Mouse (Mus musculus): ENCODE data around the gene Nrm. TPM values are rescaled to one million over a fixed set of nuclear protein-coding genes. Genes with fewer than 3 reads are reported as not detected.

Gene Nrm
- polyA plus RNA-seq, 1 experiment from 2014 or later, result 28.2 TPM

DNA sequence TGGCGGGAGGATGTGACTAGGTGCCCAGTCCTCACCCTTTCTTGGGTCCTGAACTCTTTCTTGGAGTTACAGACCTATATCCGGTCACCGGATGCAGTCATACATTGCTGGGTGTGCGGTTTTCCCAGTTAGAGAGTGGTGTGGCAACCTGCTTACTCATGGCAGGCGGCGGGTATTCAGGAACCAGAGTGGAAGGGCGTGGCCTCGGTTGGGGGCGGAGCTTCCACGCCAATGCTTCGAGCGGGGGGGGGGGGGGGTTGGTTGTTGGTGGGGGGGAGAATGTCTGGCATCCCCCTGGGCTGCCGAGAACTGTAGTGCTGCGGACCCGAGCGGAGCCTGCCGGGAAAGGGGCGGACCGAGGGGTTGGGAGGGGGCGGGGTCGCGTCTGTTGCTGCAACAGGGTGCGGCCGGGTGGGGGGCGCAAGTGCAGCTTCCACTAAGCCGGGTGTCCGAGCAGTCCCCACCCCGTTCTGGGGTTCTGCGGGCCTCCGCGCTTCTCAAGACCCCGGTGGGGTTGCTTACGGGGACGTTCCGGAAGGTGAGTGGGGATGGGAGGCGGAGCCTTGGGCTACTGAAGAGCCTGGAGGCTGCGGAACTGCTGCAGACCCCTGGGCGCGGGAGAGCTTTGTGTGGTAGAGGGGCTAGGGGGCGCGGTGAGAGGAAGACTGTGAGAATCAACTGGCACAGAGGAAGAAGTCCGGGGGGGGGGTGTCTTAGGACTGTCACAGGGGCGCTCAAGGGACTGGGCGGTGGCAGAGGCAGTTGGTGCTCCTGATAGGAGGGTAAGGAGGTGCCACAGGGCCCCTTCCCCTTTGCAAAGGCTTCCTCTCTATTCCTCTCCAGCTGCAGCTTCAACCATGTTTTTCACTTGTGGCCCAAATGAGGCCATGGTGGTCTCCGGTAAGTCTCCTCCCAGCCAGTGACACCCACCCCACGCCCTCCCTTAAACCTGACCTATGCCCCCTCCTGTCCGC lies 37.9 kb upstream of the Nrm start, which contains the start of gene Flot1:
Gene Flot1 (plus strand): TSS at position 267 of the 974 bp plus-strand sequence.
- WGBS, result under 1% methylated on average over 35 of the region's 47 CpGs

DNA sequence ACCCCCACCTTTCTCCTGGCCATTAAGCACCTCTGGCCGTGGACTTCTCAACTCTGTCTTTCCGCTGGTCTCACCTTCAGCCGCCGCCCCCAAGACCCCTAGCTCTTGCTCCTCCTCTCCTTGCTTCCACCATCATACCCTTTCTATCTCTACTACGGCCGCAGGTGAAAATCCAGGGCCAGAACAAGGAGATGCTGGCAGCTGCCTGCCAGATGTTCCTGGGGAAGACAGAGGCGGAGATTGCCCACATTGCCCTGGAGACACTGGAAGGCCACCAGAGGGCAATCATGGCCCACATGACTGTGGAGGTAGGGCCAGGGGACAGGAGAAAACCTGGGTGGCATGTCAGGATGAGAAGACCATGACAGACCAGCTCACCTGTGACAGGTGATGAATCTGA lies 36.7 kb upstream of the Nrm start:
- H3K9ac ChIP-seq, result peak overlapping the region; percentile 80
- peaks cover 35% of the 10 kb centered on the region for H3K4me1 ChIP-seq (replicated peaks)
- H3K4me3 ChIP-seq, result peak overlapping the region; percentile 65
- no peak for ATAC-seq (ENCODE audit: low read depth)
- H3K9me3 ChIP-seq, result no peaks in the 10 kb centered on the region
- no peak overlapping the region for H3K27ac ChIP-seq (replicated peaks)
- H3K27me3 ChIP-seq, result peaks cover 15% of the 10 kb centered on the region
- H3K4me2 ChIP-seq, result peak overlapping the region; percentile 88
- 61% methylated on average over 7 of the region's 7 CpGs for WGBS
- peaks cover 42% of the 10 kb centered on the region for H3K36me3 ChIP-seq

More for the DNA sequence above, 37.9 kb upstream of the Nrm start, which contains the start of gene Flot1:
- Histone ChIP-seq H3K9me3 (no peaks in the 10 kb centered on the region), H3K4me3 (peak within 1 kb of the TSS; percentile 65), H3K9ac (peak within 1 kb of the TSS; percentile 80), H3K36me3 (peaks cover 37% of the 10 kb centered on the region), H3K4me2 (peak within 1 kb of the TSS; percentile 88), H3K27ac (replicated peaks) (peak within 1 kb of the TSS; percentile 81), H3K4me1 (replicated peaks) (peaks cover 33% of the 10 kb centered on the region), H3K27me3 (peaks cover 20% of the 10 kb centered on the region)
- peak; percentile 90 for ATAC-seq (ENCODE audit: low read depth)

GRCm38 (mm10) chr17:35825109-35825850 lies 35.8 kb upstream of the Nrm start:
- Histone ChIP-seq H3K27me3 (peaks cover 7% of the 10 kb centered on the region), H3K27ac (replicated peaks) (no peak overlapping the region), H3K4me1 (replicated peaks) (peaks cover 43% of the 10 kb centered on the region), H3K9ac (no peak overlapping the region), H3K9me3 (no peaks in the 10 kb centered on the region), H3K4me3 (no peak overlapping the region), H3K36me3 (peaks cover 42% of the 10 kb centered on the region), H3K4me2 (no peak overlapping the region)
- ATAC-seq (ENCODE audit: low read depth), result no peak
- 95% methylated on average over 13 of the region's 13 CpGs for WGBS

DNA sequence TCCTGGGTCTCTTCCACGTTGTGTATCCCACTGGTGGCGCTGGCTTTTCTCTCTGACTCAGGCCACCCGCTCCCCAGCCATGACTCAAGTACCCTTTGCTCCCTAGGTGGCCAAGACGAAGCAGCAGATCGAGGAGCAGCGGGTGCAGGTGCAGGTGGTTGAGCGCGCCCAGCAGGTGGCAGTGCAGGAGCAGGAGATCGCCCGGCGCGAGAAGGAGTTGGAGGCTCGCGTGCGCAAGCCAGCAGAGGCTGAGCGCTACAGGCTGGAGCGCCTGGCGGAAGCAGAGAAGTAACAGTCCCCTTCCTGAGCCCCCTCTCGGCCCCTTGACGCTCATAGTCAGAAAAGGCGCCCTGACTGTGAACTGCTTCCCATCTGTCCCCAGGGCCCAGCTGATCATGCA lies 31.4 kb upstream of the Nrm start:
- WGBS, result 2% methylated on average over 21 of the region's 21 CpGs
- peaks cover 34% of the 10 kb centered on the region for H3K4me1 ChIP-seq (replicated peaks)
- peak overlapping the region; percentile 55; the same call in 1 of the 2 replicates for H3K9ac ChIP-seq
- peak; percentile 30 for ATAC-seq (ENCODE audit: low read depth)
- H3K36me3 ChIP-seq, result peaks cover 81% of the 10 kb centered on the region
- H3K9me3 ChIP-seq, result no peaks in the 10 kb centered on the region
- H3K4me2 ChIP-seq, result no peak overlapping the region
- no peaks in the 10 kb centered on the region for H3K27me3 ChIP-seq
- H3K27ac ChIP-seq (replicated peaks), result 0 out of 2 replicates have a peak overlapping the region, but pooled peaks have one; percentile 23
- 0 out of 2 replicates have a peak overlapping the region, but pooled peaks have one; percentile 12 for H3K4me3 ChIP-seq

DNA sequence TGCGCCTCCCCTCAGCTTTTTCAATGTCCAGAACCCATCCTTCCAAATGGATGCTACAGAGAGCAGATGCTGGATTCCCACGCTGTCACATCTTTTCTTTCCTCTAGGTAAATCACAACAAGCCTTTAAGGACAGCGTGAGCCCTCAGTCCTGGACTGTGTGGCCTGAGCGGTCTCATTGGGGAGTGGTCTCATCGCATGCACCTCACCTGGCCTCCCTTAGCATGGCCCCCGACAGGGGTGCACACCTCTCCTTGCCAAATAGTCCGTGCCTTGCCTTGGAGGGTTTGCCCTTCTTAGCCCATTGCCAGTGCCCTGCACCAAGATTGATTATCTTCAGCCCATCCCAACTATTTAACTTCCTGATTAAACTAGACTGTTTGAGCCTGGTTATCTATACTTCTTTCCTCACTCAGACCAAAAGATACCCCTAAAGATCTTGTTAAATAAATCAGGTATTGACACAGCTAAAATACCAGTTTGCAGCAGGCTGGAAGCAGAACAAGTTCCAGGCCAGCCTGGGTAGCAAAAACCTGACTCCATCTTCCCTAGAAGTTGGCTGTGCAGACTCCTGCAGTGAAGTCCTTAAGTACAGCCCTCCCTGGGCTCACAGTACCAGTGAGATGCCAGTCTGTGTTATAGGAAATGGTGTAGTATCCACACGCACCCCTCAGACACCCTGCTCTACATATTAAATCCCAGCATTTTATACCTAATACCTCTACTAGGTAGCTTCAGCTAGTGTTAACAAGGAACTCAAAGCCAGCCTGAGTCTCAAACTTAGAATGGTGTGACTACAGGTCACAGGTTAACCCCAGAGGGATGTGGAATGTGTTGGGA lies 28.5 kb upstream of the Nrm start:
- Histone ChIP-seq H3K4me2 (no peak overlapping the region), H3K4me3 (no peak overlapping the region), H3K27ac (replicated peaks) (no peak overlapping the region), H3K9me3 (no peaks in the 10 kb centered on the region), H3K27me3 (no peaks in the 10 kb centered on the region), H3K4me1 (replicated peaks) (peaks cover 53% of the 10 kb centered on the region), H3K36me3 (peaks cover 74% of the 10 kb centered on the region), H3K9ac (no peak overlapping the region)
- 59% methylated on average over 8 of the region's 8 CpGs for WGBS
- no peak for ATAC-seq (ENCODE audit: low read depth)

GRCm38 (mm10) chr17:35833239-35833751 lies 27.8 kb upstream of the Nrm start:
- no peaks in the 10 kb centered on the region for H3K9me3 ChIP-seq
- H3K9ac ChIP-seq, result peak overlapping the region; percentile 100; the same call in 1 of the 2 replicates
- H3K27me3 ChIP-seq, result no peaks in the 10 kb centered on the region
- peaks cover 67% of the 10 kb centered on the region for H3K36me3 ChIP-seq
- peak overlapping the region; percentile 93; the same call in 1 of the 2 replicates for H3K4me2 ChIP-seq
- H3K4me1 ChIP-seq (replicated peaks), result peaks cover 53% of the 10 kb centered on the region
- no peak for ATAC-seq (ENCODE audit: low read depth)
- H3K27ac ChIP-seq (replicated peaks), result no peak overlapping the region
- H3K4me3 ChIP-seq, result no peak overlapping the region
- WGBS, result 20% methylated on average over 5 of the region's 5 CpGs

- H3K27me3 ChIP-seq, result no peaks in the 10 kb centered on the region
- peak overlapping the region; percentile 93 for H3K4me2 ChIP-seq
- H3K4me3 ChIP-seq, result peak overlapping the region; percentile 98; the same call in 1 of the 2 replicates
- no peak overlapping the region for H3K27ac ChIP-seq (replicated peaks)
- H3K9ac ChIP-seq, result peak overlapping the region; percentile 100
- no peak for ATAC-seq (ENCODE audit: low read depth)
- peaks cover 63% of the 10 kb centered on the region for H3K36me3 ChIP-seq
- WGBS, result 56% methylated on average over 5 of the region's 5 CpGs
- H3K9me3 ChIP-seq, result no peaks in the 10 kb centered on the region
- peaks cover 55% of the 10 kb centered on the region for H3K4me1 ChIP-seq (replicated peaks)
Observed at GRCm38 (mm10) chr17:35833894-35834293, 27.2 kb upstream of the Nrm start.

- H3K27me3 ChIP-seq, result no peaks in the 10 kb centered on the region
- H3K9me3 ChIP-seq, result no peaks in the 10 kb centered on the region
- 73% methylated on average over 26 of the region's 26 CpGs for WGBS
- H3K36me3 ChIP-seq, result peaks cover 63% of the 10 kb centered on the region
- H3K4me3 ChIP-seq, result peak overlapping the region; percentile 98
- H3K4me1 ChIP-seq (replicated peaks), result peaks cover 58% of the 10 kb centered on the region
- H3K27ac ChIP-seq (replicated peaks), result no peak overlapping the region
- ATAC-seq (ENCODE audit: low read depth), result no peak
- peak overlapping the region; percentile 100 for H3K9ac ChIP-seq
- peak overlapping the region; percentile 93 for H3K4me2 ChIP-seq
Observed at GRCm38 (mm10) chr17:35834696-35835422, 26.3 kb upstream of the Nrm start.

DNA sequence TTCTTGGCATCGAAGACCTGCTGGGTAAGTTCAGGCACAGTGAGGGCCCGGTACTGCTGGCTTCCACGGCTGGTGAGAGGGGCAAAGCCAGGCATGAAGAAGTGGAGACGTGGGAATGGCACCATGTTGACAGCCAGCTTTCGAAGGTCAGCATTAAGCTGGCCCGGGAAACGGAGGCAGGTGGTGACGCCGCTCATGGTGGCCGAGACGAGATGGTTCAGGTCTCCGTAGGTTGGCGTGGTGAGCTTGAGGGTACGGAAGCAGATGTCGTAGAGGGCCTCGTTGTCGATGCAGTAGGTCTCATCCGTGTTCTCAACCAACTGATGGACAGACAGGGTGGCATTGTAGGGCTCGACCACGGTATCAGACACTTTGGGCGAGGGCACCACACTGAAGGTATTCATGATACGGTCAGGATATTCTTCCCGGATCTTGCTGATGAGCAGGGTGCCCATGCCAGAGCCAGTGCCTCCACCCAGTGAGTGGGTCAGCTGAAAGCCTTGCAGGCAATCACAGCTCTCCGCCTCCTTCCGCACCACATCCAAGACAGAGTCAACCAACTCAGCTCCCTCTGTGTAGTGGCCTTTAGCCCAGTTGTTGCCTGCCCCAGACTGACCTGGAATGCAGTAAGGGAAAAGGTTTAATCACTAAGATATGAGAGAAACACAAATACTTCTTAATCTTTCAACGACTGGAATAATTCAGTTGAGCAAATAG lies 25.5 kb upstream of the Nrm start:
- Histone ChIP-seq H3K9ac (peak overlapping the region; percentile 100), H3K27ac (replicated peaks) (0 out of 2 replicates have a peak overlapping the region, but pooled peaks have one; percentile 1), H3K4me1 (replicated peaks) (peaks cover 54% of the 10 kb centered on the region), H3K9me3 (no peaks in the 10 kb centered on the region), H3K4me2 (peak overlapping the region; percentile 93), H3K4me3 (peak overlapping the region; percentile 98), H3K36me3 (peaks cover 60% of the 10 kb centered on the region), H3K27me3 (no peaks in the 10 kb centered on the region)
- no peak for ATAC-seq (ENCODE audit: low read depth)
- WGBS, result 76% methylated on average over 26 of the region's 26 CpGs

All from neural tube, embryonic 13.5 days (tissue).